Comparison of ENCODE assay signal across 11 mouse cellular contexts in the genomic region with DNA sequence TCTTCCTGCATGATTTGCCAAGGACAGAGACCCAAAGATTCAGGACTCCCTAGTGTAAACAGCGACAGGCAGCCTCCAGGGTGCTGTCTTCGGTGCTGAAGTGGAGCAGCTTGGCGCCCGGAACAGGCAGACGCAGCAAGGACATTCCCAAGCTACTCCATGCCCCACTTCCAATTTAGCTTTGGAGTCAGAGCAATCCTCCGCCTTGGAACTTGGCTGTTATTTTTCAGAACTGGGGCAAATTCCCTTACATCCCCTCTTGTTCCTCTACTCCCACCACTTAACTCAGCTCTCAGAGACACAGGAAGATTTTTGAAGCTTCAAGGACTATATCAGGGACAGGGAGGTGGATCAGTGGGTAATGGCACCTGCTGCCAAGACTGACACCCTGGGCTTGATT.
DNase-seq lines count a peak whose midpoint lies in the region; ATAC-seq lines count a peak whose summit lies in the region.
"Had no signal": no experiment of that assay in that cellular context is flagged by ENCODE, and none has a peak within 500 bp of the region (broad histone marks: within the 10 kb centered on the region; RNA-seq: fewer than 3 reads in every experiment).

No protein-coding gene starts in this region.

- H3K9me3 ChIP-seq in heart, embryonic 11.5 days (replicated peaks; ENCODE audit: control insufficient read depth, low read length) = no peaks in the 10 kb centered on the region
- no peaks in the 10 kb centered on the region for H3K9me3 ChIP-seq in embryonic facial prominence, embryonic 10.5 days
- no peaks in the 10 kb centered on the region for H3K9me3 ChIP-seq in midbrain, embryonic 14.5 days (ENCODE audit: control insufficient read depth, low read length)
- H3K9me3 ChIP-seq: embryonic facial prominence, embryonic 12.5 days; G1E had no signal

- H3K36me3 ChIP-seq in heart, embryonic 11.5 days (ENCODE audit: control insufficient read depth, insufficient read depth, low read length) = no peaks in the 10 kb centered on the region
- no peaks in the 10 kb centered on the region for H3K36me3 ChIP-seq in embryonic facial prominence, embryonic 10.5 days (replicated peaks)
- H3K36me3 ChIP-seq in midbrain, embryonic 14.5 days (ENCODE audit: control insufficient read depth, insufficient read depth, low read length) = no peaks in the 10 kb centered on the region
- H3K36me3 ChIP-seq: embryonic facial prominence, embryonic 12.5 days; G1E had no signal

- no peak for ATAC-seq in heart, embryonic 11.5 days (replicated peaks; ENCODE audit: insufficient number of reproducible peaks, low FRiP score, low TSS enrichment)
- ATAC-seq in midbrain, embryonic 14.5 days (ENCODE audit: low FRiP score, low TSS enrichment) = no peak
- ATAC-seq: hindbrain, embryonic 16.5 days had no signal

- DNase-seq in heart, postnatal 10 days = peak; percentile 49 to 78
- peak; percentile 63 for DNase-seq in right cerebral cortex, adult 18-20 months
- DNase-seq in right cerebral cortex, adult 2 months (ENCODE audit: low spot score in 2 of 2) = no peak
- peak; percentile 72 for DNase-seq in embryonic facial prominence, embryonic 10.5 days (ENCODE audit: low spot score)
- DNase-seq in retina, postnatal 1 day = peak; percentile 68
- no peak for DNase-seq in thymus, postnatal 25 days
- DNase-seq in midbrain, embryonic 14.5 days = no peak

- H3K4me2 ChIP-seq in heart, embryonic 11.5 days = no peak overlapping the region
- H3K4me2 ChIP-seq in midbrain, embryonic 14.5 days (ENCODE audit: low read length) = no peak overlapping the region
- H3K4me2 ChIP-seq: embryonic facial prominence, embryonic 12.5 days had no signal

- H3K27ac ChIP-seq in heart, embryonic 11.5 days (ENCODE audit: low read depth, low read length) = no peak overlapping the region
- H3K27ac ChIP-seq in embryonic facial prominence, embryonic 10.5 days (replicated peaks) = no peak overlapping the region
- no peak overlapping the region for H3K27ac ChIP-seq in midbrain, embryonic 14.5 days (replicated peaks; ENCODE audit: low read depth, low read length)
- H3K27ac ChIP-seq: embryonic facial prominence, embryonic 12.5 days had no signal

- H3K27me3 ChIP-seq in heart, embryonic 11.5 days (ENCODE audit: control insufficient read depth, insufficient read depth, low read length) = no peaks in the 10 kb centered on the region; the same call in 1 of the 2 replicates
- peaks cover 6% of the 10 kb centered on the region; the same call in 1 of the 2 replicates for H3K27me3 ChIP-seq in embryonic facial prominence, embryonic 10.5 days (replicated peaks; ENCODE audit: low read depth, poor library complexity, severe bottlenecking)
- no peaks in the 10 kb centered on the region for H3K27me3 ChIP-seq in midbrain, embryonic 14.5 days (ENCODE audit: control insufficient read depth, insufficient read depth, low read length)

- WGBS in heart, embryonic 11.5 days (ENCODE audit: insufficient replicate concordance) = 7% methylated on average over 6 of the region's 6 CpGs
- 9% methylated on average over 6 of the region's 6 CpGs for WGBS in embryonic facial prominence, embryonic 10.5 days
- WGBS in midbrain, embryonic 14.5 days = 12% methylated on average over 6 of the region's 6 CpGs

- H3K4me1 ChIP-seq in heart, embryonic 11.5 days (ENCODE audit: control insufficient read depth, insufficient read depth, low read length) = no peaks in the 10 kb centered on the region
- no peaks in the 10 kb centered on the region for H3K4me1 ChIP-seq in embryonic facial prominence, embryonic 10.5 days
- H3K4me1 ChIP-seq in midbrain, embryonic 14.5 days (ENCODE audit: control insufficient read depth, insufficient read depth, low read length) = no peaks in the 10 kb centered on the region
- H3K4me1 ChIP-seq: embryonic facial prominence, embryonic 12.5 days had no signal

- H3K9ac ChIP-seq in heart, embryonic 11.5 days (ENCODE audit: low read depth, low read length) = no peak overlapping the region
- H3K9ac ChIP-seq in midbrain, embryonic 14.5 days (replicated peaks; ENCODE audit: low read length) = no peak overlapping the region
- H3K9ac ChIP-seq: embryonic facial prominence, embryonic 12.5 days had no signal

- intact Hi-C loops in heart, postnatal 10 days (cut with DNase I) = no loop called here

- no peak overlapping the region for H3K4me3 ChIP-seq in heart, embryonic 11.5 days (ENCODE audit: low read depth, low read length)
- no peak overlapping the region for H3K4me3 ChIP-seq in embryonic facial prominence, embryonic 10.5 days
- H3K4me3 ChIP-seq in midbrain, embryonic 14.5 days (replicated peaks; ENCODE audit: low read depth, low read length) = no peak overlapping the region
- H3K4me3 ChIP-seq: embryonic facial prominence, embryonic 12.5 days had no signal

Comparison
In these comparisons a context has a peak if more than half of its experiments do, and no peak if none do; other contexts are left out.
1. DNase-seq: peak in heart, postnatal 10 days (2 of 2), right cerebral cortex, adult 18-20 months (single experiment), embryonic facial prominence, embryonic 10.5 days (single experiment) and retina, postnatal 1 day (single experiment); none in right cerebral cortex, adult 2 months (0 of 2), thymus, postnatal 25 days (single experiment) and midbrain, embryonic 14.5 days (single experiment).